Mouse (Mus musculus): ENCODE measurements around the gene Emc7.

- TF ChIP-seq CTCF (IDR thresholded peaks at IDR 0.05; ENCODE audit: insufficient read depth, low read length) (no peak), POLR2A (IDR thresholded peaks at IDR 0.05; ENCODE audit: borderline replicate concordance, extremely low read depth, low read depth, low read length) (no peak)
These were observed 61.9 kb downstream of the Emc7 start for GRCm38 (mm10) chr2:112516728-112517127.

Data from lung, adult 2 months (tissue).